Mouse (Mus musculus) hindbrain, embryonic 10.5 days (tissue): ENCODE data around the gene Wdr61. TPM values are rescaled to one million over a fixed set of nuclear protein-coding genes. Genes with fewer than 3 reads are reported as not detected.
A peak's percentile ranks its signal among the peaks of the same experiment; 100 is the strongest.

ENCODE experiments used
- DNase-seq: peaks from one replicate; pipeline ENCODE4 v3.0.0-alpha.2; 2017; ENCODE audit warnings: low spot score
- H3K27ac ChIP-seq: fragments of 300-500 bp; sonication (generic); 2 replicates; pipeline ENCODE4 v1.5.1; 2016; ENCODE audit warnings: mild to moderate bottlenecking, moderate library complexity
- H3K27me3 ChIP-seq: fragments of 300-500 bp; sonication (generic); 2 replicates; pipeline ENCODE4 v1.6.1; 2016; ENCODE audit warnings: mild to moderate bottlenecking; ENCODE audit not compliant: poor library complexity, insufficient read depth, severe bottlenecking
- H3K36me3 ChIP-seq: fragments of 300-500 bp; sonication (generic); 2 replicates; pipeline ENCODE4 v1.6.1; 2016; ENCODE audit warnings: mild to moderate bottlenecking, moderate library complexity
- H3K4me1 ChIP-seq: fragments of 300-500 bp; sonication (generic); replicated peaks from 2 replicates; pipeline ENCODE4 v1.6.1; 2016; ENCODE audit warnings: mild to moderate bottlenecking
- H3K4me3 ChIP-seq: fragments of 300-500 bp; sonication (generic); 2 replicates; pipeline ENCODE4 v1.5.1; 2016; ENCODE audit warnings: mild to moderate bottlenecking, moderate library complexity
- H3K9me3 ChIP-seq: fragments of 300-500 bp; sonication (generic); 2 replicates; pipeline ENCODE4 v1.6.1; 2016; ENCODE audit warnings: mild to moderate bottlenecking, moderate library complexity
- WGBS: fragments of 180-500 bp; shearing (Covaris S2); methylation state at CpG from one replicate; pipeline ENCODE4 v1.1.7; 2016; 5-methylcytosine and 5-hydroxymethylcytosine counted together
- polyA plus RNA-seq: library from polyadenylated mRNA; unstranded; fragments of >200 nt; fragmentation: Nextera tagmentation; extraction: Ambion mirVana; gene quantifications from 2 replicates; pipeline ENCODE4 v1.2.1, GENCODE M21; 2016

Gene Wdr61
- polyA plus RNA-seq, 1 experiment from 2014 or later = 150 TPM

- H3K9me3 ChIP-seq = no peaks in the 10 kb centered on the region
- H3K27ac ChIP-seq = no peak overlapping the region
- 88% methylated on average over 3 of the region's 3 CpGs for WGBS
- no peak overlapping the region for H3K4me3 ChIP-seq
- no peak for DNase-seq
- H3K27me3 ChIP-seq = no peaks in the 10 kb centered on the region
- H3K36me3 ChIP-seq = peaks cover 98% of the 10 kb centered on the region
- H3K4me1 ChIP-seq = no peaks in the 10 kb centered on the region
Observed at GRCm38 (mm10) chr9:54717527-54717926, 16.8 kb downstream of the Wdr61 start.

GRCm38 (mm10) chr9:54715776-54716175 is 18.5 kb downstream of the Wdr61 start:
- no peaks in the 10 kb centered on the region for H3K9me3 ChIP-seq
- no peaks in the 10 kb centered on the region for H3K27me3 ChIP-seq
- WGBS = 96% methylated on average over 3 of the region's 3 CpGs
- no peak overlapping the region for H3K27ac ChIP-seq
- DNase-seq = no peak
- no peaks in the 10 kb centered on the region for H3K4me1 ChIP-seq
- H3K4me3 ChIP-seq = no peak overlapping the region
- peaks cover 100% of the 10 kb centered on the region for H3K36me3 ChIP-seq

- no peak for DNase-seq
- Histone ChIP-seq H3K4me1 (peaks cover 2% of the 10 kb centered on the region; the same call in 1 of the 2 replicates), H3K36me3 (peaks cover 31% of the 10 kb centered on the region), H3K27ac (no peak overlapping the region), H3K4me3 (no peak overlapping the region), H3K9me3 (no peaks in the 10 kb centered on the region), H3K27me3 (no peaks in the 10 kb centered on the region; the same call in 1 of the 2 replicates)
- WGBS = 84% methylated on average over 5 of the region's 5 CpGs
Observed at GRCm38 (mm10) chr9:54708085-54708484, 26.2 kb downstream of the Wdr61 start.

- H3K4me1 ChIP-seq = peaks cover 2% of the 10 kb centered on the region; the same call in 1 of the 2 replicates
- peaks cover 24% of the 10 kb centered on the region for H3K36me3 ChIP-seq
- no peak overlapping the region for H3K27ac ChIP-seq
- no peak for DNase-seq
- WGBS = 73% methylated on average over 8 of the region's 8 CpGs
- H3K4me3 ChIP-seq = no peak overlapping the region
- no peaks in the 10 kb centered on the region for H3K9me3 ChIP-seq
- H3K27me3 ChIP-seq = no peaks in the 10 kb centered on the region; the same call in 1 of the 2 replicates
Observed at GRCm38 (mm10) chr9:54707288-54707999, 26.9 kb downstream of the Wdr61 start.

GRCm38 (mm10) chr9:54705561-54705960 is 28.8 kb downstream of the Wdr61 start:
- Histone ChIP-seq H3K27ac (no peak overlapping the region), H3K27me3 (peaks cover 14% of the 10 kb centered on the region), H3K4me1 (peaks cover 2% of the 10 kb centered on the region; the same call in 1 of the 2 replicates), H3K4me3 (no peak overlapping the region), H3K36me3 (peaks cover 5% of the 10 kb centered on the region; the same call in 1 of the 2 replicates), H3K9me3 (no peaks in the 10 kb centered on the region)
- WGBS = 50% methylated on average over 1 of the region's 1 CpGs
- no peak for DNase-seq

- Histone ChIP-seq H3K4me3 (no peak overlapping the region), H3K27ac (no peak overlapping the region), H3K4me1 (peaks cover 12% of the 10 kb centered on the region), H3K36me3 (peaks cover 5% of the 10 kb centered on the region; the same call in 1 of the 2 replicates), H3K27me3 (peaks cover 26% of the 10 kb centered on the region), H3K9me3 (no peaks in the 10 kb centered on the region)
- no peak for DNase-seq
- 85% methylated on average over 5 of the region's 5 CpGs for WGBS
Observed at GRCm38 (mm10) chr9:54704361-54704760, 30.0 kb downstream of the Wdr61 start.

GRCm38 (mm10) chr9:54702581-54702980 is 31.7 kb downstream of the Wdr61 start:
- Histone ChIP-seq H3K9me3 (no peaks in the 10 kb centered on the region), H3K4me3 (no peak overlapping the region), H3K36me3 (no peaks in the 10 kb centered on the region), H3K27ac (no peak overlapping the region), H3K27me3 (peaks cover 44% of the 10 kb centered on the region), H3K4me1 (peaks cover 18% of the 10 kb centered on the region)
- WGBS = 80% methylated on average over 2 of the region's 2 CpGs
- no peak for DNase-seq

GRCm38 (mm10) chr9:54700746-54701145 is 33.6 kb downstream of the Wdr61 start:
- H3K9me3 ChIP-seq = no peaks in the 10 kb centered on the region
- DNase-seq = no peak
- H3K4me3 ChIP-seq = no peak overlapping the region
- H3K4me1 ChIP-seq = peaks cover 16% of the 10 kb centered on the region
- 76% methylated on average over 7 of the region's 7 CpGs for WGBS
- H3K27me3 ChIP-seq = peaks cover 57% of the 10 kb centered on the region
- H3K36me3 ChIP-seq = no peaks in the 10 kb centered on the region
- no peak overlapping the region for H3K27ac ChIP-seq

- Histone ChIP-seq H3K27ac (peak overlapping the region; percentile 84), H3K36me3 (no peaks in the 10 kb centered on the region), H3K9me3 (no peaks in the 10 kb centered on the region), H3K4me1 (peaks cover 16% of the 10 kb centered on the region), H3K4me3 (peak overlapping the region; percentile 74), H3K27me3 (peaks cover 63% of the 10 kb centered on the region)
- 29% methylated on average over 9 of the region's 9 CpGs for WGBS
- DNase-seq = no peak
Observed at GRCm38 (mm10) chr9:54700174-54700475, 34.2 kb downstream of the Wdr61 start.

- under 1% methylated on average over 92 of the region's 92 CpGs for WGBS
Observed at GRCm38 (mm10) chr9:54699345-54700173, 34.8 kb downstream of the Wdr61 start.

GRCm38 (mm10) chr9:54699087-54699344 is 35.3 kb downstream of the Wdr61 start:
- peaks cover 16% of the 10 kb centered on the region for H3K4me1 ChIP-seq
- peak overlapping the region; percentile 84 for H3K27ac ChIP-seq
- H3K9me3 ChIP-seq = no peaks in the 10 kb centered on the region
- peaks cover 66% of the 10 kb centered on the region for H3K27me3 ChIP-seq
- H3K4me3 ChIP-seq = peak overlapping the region; percentile 74
- no peak for DNase-seq
- no peaks in the 10 kb centered on the region for H3K36me3 ChIP-seq
- 13% methylated on average over 27 of the region's 27 CpGs for WGBS

More at GRCm38 (mm10) chr9:54699345-54700173, 34.8 kb downstream of the Wdr61 start:
- DNase-seq = peak; percentile 62
- no peaks in the 10 kb centered on the region for H3K36me3 ChIP-seq
- peak overlapping the region; percentile 84 for H3K27ac ChIP-seq
- peak overlapping the region; percentile 74 for H3K4me3 ChIP-seq
- H3K4me1 ChIP-seq = peaks cover 16% of the 10 kb centered on the region
- peaks cover 66% of the 10 kb centered on the region for H3K27me3 ChIP-seq
- H3K9me3 ChIP-seq = no peaks in the 10 kb centered on the region

GRCm38 (mm10) chr9:54698318-54699086 is 35.8 kb downstream of the Wdr61 start, which contains the start of gene Dnaja4:
Dnaja4 (plus strand) TSS chr9:54698873.
- 69% methylated on average over 17 of the region's 17 CpGs for WGBS
- Histone ChIP-seq H3K27me3 (peaks cover 66% of the 10 kb centered on the region), H3K9me3 (no peaks in the 10 kb centered on the region), H3K36me3 (no peaks in the 10 kb centered on the region), H3K27ac (peak within 1 kb of the TSS; percentile 84), H3K4me3 (peak within 1 kb of the TSS; percentile 74), H3K4me1 (peaks cover 16% of the 10 kb centered on the region)
- no peak for DNase-seq
